Mouse (Mus musculus): Measurements from ENCODE around the gene Folh1.
"Not testable (repeated sequence)": the region's sequence is repeated elsewhere in the genome, so short reads cannot be mapped to it uniquely, and the experiment has no call there.

Gene Folh1

GRCm38 (mm10) chr7:86775617-86776325, at the start of gene Folh1:
TSS of gene Folh1 (minus strand) at chr7:86775943.
- peak; percentile 64 for DNase-seq (ENCODE audit: low spot score)

GRCm38 (mm10) chr7:86816466-86816865, 40.7 kb upstream of the Folh1 start:
- no peak for DNase-seq (ENCODE audit: low spot score)

GRCm38 (mm10) chr7:86815716-86816115, 40.0 kb upstream of the Folh1 start:
- DNase-seq (ENCODE audit: low spot score) = not testable (repeated sequence)

GRCm38 (mm10) chr7:86815241-86815640, 39.5 kb upstream of the Folh1 start:
- not testable (repeated sequence) for DNase-seq (ENCODE audit: low spot score)

DNA sequence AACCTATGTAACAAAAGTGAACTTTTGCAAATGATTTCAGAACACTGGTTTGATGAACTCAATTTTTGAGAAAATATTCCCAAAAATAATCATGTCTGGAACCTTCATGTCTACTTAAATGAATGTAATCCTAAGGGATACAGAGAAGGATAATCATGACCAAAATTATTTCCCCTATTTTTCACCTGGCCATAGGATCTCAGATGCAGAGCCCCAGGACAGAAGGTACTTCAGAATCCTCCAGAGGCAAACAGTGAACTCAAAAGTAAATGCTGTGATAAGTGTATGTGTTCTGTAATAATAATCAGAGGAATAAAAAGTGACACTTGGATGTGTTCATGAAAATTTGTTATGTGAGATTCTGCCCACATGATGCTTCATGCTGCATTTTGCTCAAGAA, 19.0 kb upstream of the Folh1 start, which contains the start of gene Vmn2r77:
TSS of gene Vmn2r77 (plus strand) at position 301 of the 400 bp plus-strand sequence.
- DNase-seq (ENCODE audit: low spot score) = no peak

GRCm38 (mm10) chr7:86771621-86772020, 4.1 kb downstream of the Folh1 start:
- peak; percentile 26 for DNase-seq (ENCODE audit: low spot score)

GRCm38 (mm10) chr7:86764628-86765027, 11.1 kb downstream of the Folh1 start:
- DNase-seq (ENCODE audit: low spot score) = no peak

DNA sequence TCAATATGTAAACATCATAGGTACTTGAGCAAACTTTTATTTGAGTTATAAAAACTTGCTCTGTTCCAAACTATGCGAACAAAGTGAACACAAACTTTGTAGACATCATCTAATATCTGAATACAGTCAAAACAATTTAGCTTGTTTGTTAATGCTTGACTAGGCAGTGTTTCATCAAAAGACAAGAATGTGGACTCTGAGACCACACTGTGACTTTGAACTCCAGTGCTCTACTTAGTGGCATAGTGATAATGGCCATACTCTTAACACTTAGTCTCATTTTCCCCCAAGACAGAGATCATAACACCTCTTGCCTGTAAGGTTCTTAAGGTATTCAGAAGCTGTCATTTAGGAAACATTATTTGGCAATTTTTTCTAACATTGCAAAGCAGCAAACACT, 15.0 kb downstream of the Folh1 start:
- DNase-seq (ENCODE audit: low spot score) = no peak

DNA sequence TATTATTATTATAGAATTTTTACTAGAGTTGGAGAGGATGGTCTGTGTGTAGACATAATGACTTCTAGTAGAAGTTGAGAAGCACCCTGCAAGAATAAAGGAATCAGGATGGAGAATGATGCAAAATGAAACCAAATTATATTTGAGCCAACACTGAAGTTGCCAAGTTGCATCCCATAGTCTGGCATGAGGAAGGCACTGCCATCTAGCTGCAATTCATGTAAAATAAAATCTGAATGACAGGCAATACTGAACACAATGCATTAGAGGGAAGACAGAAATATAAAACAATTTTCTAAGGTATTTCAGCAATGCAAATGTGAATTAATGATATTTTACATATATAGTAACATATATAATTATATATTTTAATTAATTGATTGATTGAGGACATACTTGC, 50.7 kb downstream of the Folh1 start:
- DNase-seq (ENCODE audit: low spot score) = peak; percentile 23

- DNase-seq (ENCODE audit: low spot score) = no peak
Measured at GRCm38 (mm10) chr7:86688030-86688429, 87.7 kb downstream of the Folh1 start, which contains the start of gene Olfr292. TSS of gene Olfr292 (plus strand) at chr7:86688330.

Data from adipocyte (in vitro differentiated cells).